Comparison of ENCODE assay signal across 9 mouse cellular contexts in genomic region chr19:9898339-9899066, GRCm38 (mm10). TPM values are rescaled to one million over a fixed set of nuclear protein-coding genes. Genes with fewer than 3 reads are reported as not detected.
DNase-seq lines count a peak whose midpoint lies in the region; ATAC-seq and TF ChIP-seq lines count a peak whose summit lies in the region.
"Had no signal": no experiment of that assay in that cellular context is flagged by ENCODE, and none has a peak within 500 bp of the region (broad histone marks: within the 10 kb centered on the region; RNA-seq: fewer than 3 reads in every experiment).

No protein-coding gene starts in this region.

- TF ChIP-seq EP300 in heart, adult 2 months (IDR thresholded peaks at IDR 0.05; ENCODE audit: insufficient read depth, low read depth, low read length) = no peak

- intact Hi-C loops in heart, adult 2 months (cut with DNase I) = no loop called here

- peak in 1 of 2 experiments; percentile 32 for DNase-seq in heart, adult 2 months
- DNase-seq in heart, postnatal 4 days = no peak
- DNase-seq in adrenal gland, adult 8-10 months = peak; percentile 35
- DNase-seq in limb, embryonic 10.5 days (ENCODE audit: low spot score) = no peak
- no peak for DNase-seq in T-cell, adult 2 months (ENCODE audit: low spot score)
- DNase-seq in right cerebral cortex, adult 18-20 months = no peak

- WGBS in heart, adult 2 months = 7% methylated on average over 17 of the region's 17 CpGs
- WGBS in forebrain, embryonic 16.5 days = 10% methylated on average over 17 of the region's 17 CpGs
- WGBS in limb, embryonic 10.5 days = 11% methylated on average over 17 of the region's 17 CpGs
- WGBS in midbrain, embryonic 12.5 days = 11% methylated on average over 17 of the region's 17 CpGs

- peaks cover 1% of the 10 kb centered on the region for H3K4me1 ChIP-seq in heart, adult 2 months (ENCODE audit: control insufficient read depth, insufficient read depth, low read length)
- H3K4me1 ChIP-seq in forebrain, embryonic 16.5 days (replicated peaks; ENCODE audit: control insufficient read depth, insufficient read depth, low read length) = peaks cover 21% of the 10 kb centered on the region
- peaks cover 25% of the 10 kb centered on the region for H3K4me1 ChIP-seq in limb, embryonic 10.5 days
- H3K4me1 ChIP-seq in midbrain, embryonic 12.5 days = peaks cover 25% of the 10 kb centered on the region

- no peak for ATAC-seq in forebrain, embryonic 16.5 days
- no peak for ATAC-seq in midbrain, embryonic 12.5 days (ENCODE audit: low FRiP score, low read depth)

- no peaks in the 10 kb centered on the region for H3K27me3 ChIP-seq in heart, adult 2 months (ENCODE audit: control insufficient read depth, insufficient read depth, low read length)
- no peaks in the 10 kb centered on the region for H3K27me3 ChIP-seq in forebrain, embryonic 16.5 days (replicated peaks; ENCODE audit: control insufficient read depth, insufficient read depth, low read length)
- no peaks in the 10 kb centered on the region for H3K27me3 ChIP-seq in limb, embryonic 10.5 days (ENCODE audit: low read depth, poor library complexity, severe bottlenecking)
- no peaks in the 10 kb centered on the region for H3K27me3 ChIP-seq in midbrain, embryonic 12.5 days

- H3K4me3 ChIP-seq in heart, adult 2 months = peak overlapping the region; percentile 87
- peak overlapping the region; percentile 91 for H3K4me3 ChIP-seq in forebrain, embryonic 16.5 days (replicated peaks; ENCODE audit: low read length)
- H3K4me3 ChIP-seq in limb, embryonic 10.5 days = peak overlapping the region; percentile 79
- peak overlapping the region; percentile 57 for H3K4me3 ChIP-seq in midbrain, embryonic 12.5 days

- TF ChIP-seq CTCF in heart, adult 2 months (IDR thresholded peaks at IDR 0.05) = no peak

- peak overlapping the region; percentile 54; the same call in 1 of the 2 replicates for H3K27ac ChIP-seq in heart, adult 2 months
- no peak overlapping the region for H3K27ac ChIP-seq in forebrain, embryonic 16.5 days (ENCODE audit: low read length)
- H3K27ac ChIP-seq in limb, embryonic 10.5 days = peak overlapping the region; percentile 92
- H3K27ac ChIP-seq in midbrain, embryonic 12.5 days (replicated peaks) = peak overlapping the region; percentile 43

- H3K4me2 ChIP-seq in forebrain, embryonic 16.5 days (ENCODE audit: low read length) = peak overlapping the region; percentile 78
- peak overlapping the region; percentile 82 for H3K4me2 ChIP-seq in midbrain, embryonic 12.5 days (replicated peaks)

- H3K79me2 ChIP-seq in heart, adult 2 months (replicated peaks; ENCODE audit: control insufficient read depth, insufficient read depth, low read length) = peaks cover 3% of the 10 kb centered on the region; the same call in 1 of the 2 replicates

- H3K9ac ChIP-seq in heart, adult 2 months (ENCODE audit: low read depth, low read length) = peak overlapping the region; percentile 56
- peak overlapping the region; percentile 71 for H3K9ac ChIP-seq in forebrain, embryonic 16.5 days (replicated peaks; ENCODE audit: low read depth, low read length)
- H3K9ac ChIP-seq in midbrain, embryonic 12.5 days (replicated peaks) = peak overlapping the region; percentile 77

- no peaks in the 10 kb centered on the region; the same call in 1 of the 2 replicates for H3K36me3 ChIP-seq in heart, adult 2 months (ENCODE audit: control insufficient read depth, insufficient read depth, low read length)
- 0 out of 2 replicates have a peak, but pooled peaks cover 5% of the 10 kb centered on the region for H3K36me3 ChIP-seq in forebrain, embryonic 16.5 days (ENCODE audit: control insufficient read depth, insufficient read depth)
- peaks cover 38% of the 10 kb centered on the region for H3K36me3 ChIP-seq in limb, embryonic 10.5 days
- H3K36me3 ChIP-seq in midbrain, embryonic 12.5 days = peaks cover 20% of the 10 kb centered on the region

- H3K9me3 ChIP-seq in forebrain, embryonic 16.5 days (ENCODE audit: control insufficient read depth, low read length) = no peaks in the 10 kb centered on the region
- no peaks in the 10 kb centered on the region for H3K9me3 ChIP-seq in limb, embryonic 10.5 days (replicated peaks)
- H3K9me3 ChIP-seq in midbrain, embryonic 12.5 days = no peaks in the 10 kb centered on the region

- TF ChIP-seq POLR2A in heart, adult 2 months (IDR thresholded peaks at IDR 0.05; ENCODE audit: insufficient read depth, low read depth, low read length) = no peak

RNA-seq across cellular contexts. Expression of gene Incenp, which starts 0.8 kb away (rescaled TPM):
- 1 to 10 TPM; 2.6 to 5.5 TPM for total RNA-seq in heart, adult 2 months (2021)
- polyA plus RNA-seq in heart, adult 2 months (2012; rRNA removed) = 2.9 and 4.5 TPM in 2 replicates
- total RNA-seq in heart, postnatal 4 days (2021) = 10 to 100 TPM; 66.8 to 68.2 TPM
- 10 to 100 TPM; 13.3 to 19.8 (median 18.5) TPM for total RNA-seq in adrenal gland, adult 8-10 months (2022)
- polyA plus RNA-seq in forebrain, embryonic 16.5 days (2015; fragmentation: Nextera tagmentation; extraction: Ambion mirVana) = 43.0 and 48.6 TPM in 2 replicates
- polyA plus RNA-seq in limb, embryonic 10.5 days (2016; fragmentation: Nextera tagmentation; extraction: Ambion mirVana) = 167 and 183 TPM in 2 replicates
- 118 and 121 TPM in 2 replicates for polyA plus RNA-seq in midbrain, embryonic 12.5 days (2016; fragmentation: Nextera tagmentation; extraction: Ambion mirVana)

RNA-seq across cellular contexts. Expression of gene Scgb2a2, which starts 51.1 kb away (rescaled TPM):
- not detected for total RNA-seq in heart, adult 2 months (2021)
- not detected in 2 replicates for polyA plus RNA-seq in heart, adult 2 months (2012; rRNA removed)
- not detected for total RNA-seq in heart, postnatal 4 days (2021)
- not detected for total RNA-seq in adrenal gland, adult 8-10 months (2022)
- not detected in 2 replicates for polyA plus RNA-seq in forebrain, embryonic 16.5 days (2015; fragmentation: Nextera tagmentation; extraction: Ambion mirVana)
- polyA plus RNA-seq in limb, embryonic 10.5 days (2016; fragmentation: Nextera tagmentation; extraction: Ambion mirVana) = not detected in 2 replicates
- polyA plus RNA-seq in midbrain, embryonic 12.5 days (2016; fragmentation: Nextera tagmentation; extraction: Ambion mirVana) = not detected in 2 replicates
- total RNA-seq: adrenal gland, adult 18-20 months had no signal
